21 mouse cellular contexts compared by ENCODE assay signal in the genomic region with DNA sequence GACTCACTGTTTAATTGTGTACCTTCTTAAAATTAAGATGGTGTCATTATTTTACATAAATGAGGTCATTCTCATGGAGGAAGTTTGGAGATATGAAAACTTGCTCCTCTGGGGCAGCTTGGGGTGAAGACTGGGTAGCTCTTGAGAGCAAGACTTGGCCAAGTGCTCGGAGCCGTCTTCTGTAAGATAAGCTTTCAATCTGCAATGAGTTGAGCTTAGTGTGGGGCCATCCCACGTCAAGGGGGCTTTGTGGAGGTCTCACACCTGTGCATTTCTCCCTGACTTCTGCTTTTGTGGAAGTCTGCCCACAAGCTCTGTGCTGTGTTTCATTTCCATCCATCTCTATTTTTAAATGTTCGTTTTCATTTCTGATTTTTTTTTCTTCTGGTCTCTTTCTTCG. TPM values are rescaled to one million over a fixed set of nuclear protein-coding genes. Genes with fewer than 3 reads are reported as not detected.
DNase-seq lines count a peak whose midpoint lies in the region; ATAC-seq and TF ChIP-seq lines count a peak whose summit lies in the region.
"Had no signal": no experiment of that assay in that cellular context is flagged by ENCODE, and none has a peak within 500 bp of the region (broad histone marks: within the 10 kb centered on the region; RNA-seq: fewer than 3 reads in every experiment).

No protein-coding gene starts in this region.

- no peaks in the 10 kb centered on the region for H3K9me3 ChIP-seq in midbrain, embryonic 14.5 days (ENCODE audit: control insufficient read depth, low read length)
- H3K9me3 ChIP-seq: embryonic facial prominence, embryonic 13.5 days; forebrain, embryonic 13.5 days; heart, embryonic 13.5 days; hindbrain, embryonic 15.5 days had no signal

- no peaks in the 10 kb centered on the region for H3K27me3 ChIP-seq in thymus, adult 2 months (ENCODE audit: control insufficient read depth, insufficient read depth, low read length)
- no peaks in the 10 kb centered on the region for H3K27me3 ChIP-seq in splenic B cell, adult 2 months (ENCODE audit: control insufficient read depth, insufficient read depth, low read length, poor library complexity, severe bottlenecking)
- no peaks in the 10 kb centered on the region for H3K27me3 ChIP-seq in midbrain, embryonic 14.5 days (ENCODE audit: control insufficient read depth, insufficient read depth, low read length)
- H3K27me3 ChIP-seq: embryonic facial prominence, embryonic 13.5 days; forebrain, embryonic 13.5 days; heart, embryonic 13.5 days; hindbrain, embryonic 15.5 days; Patski had no signal

- H3K9ac ChIP-seq in midbrain, embryonic 14.5 days (replicated peaks; ENCODE audit: low read length) = no peak overlapping the region
- H3K9ac ChIP-seq: embryonic facial prominence, embryonic 13.5 days; forebrain, embryonic 13.5 days; forebrain, postnatal 0 days; heart, embryonic 13.5 days; hindbrain, embryonic 15.5 days had no signal

- peak; percentile 19 for DNase-seq in thymus, adult 2 months
- DNase-seq in thymus, adult 18-20 months = no peak
- DNase-seq in splenic B cell, adult 2 months (ENCODE audit: low read depth, low spot score) = peak; percentile 32
- DNase-seq in thymus, postnatal 25 days = peak; percentile 30
- DNase-seq in urinary bladder, postnatal 10 days (ENCODE audit: low spot score) = no peak
- DNase-seq in midbrain, embryonic 14.5 days = no peak
- DNase-seq: adrenal gland, postnatal 14 days; cerebellum, adult 18-20 months; cerebellum, adult 9-11 months; cerebellum, postnatal 36 days; forebrain, postnatal 0 days; gastrocnemius, adult 2 months; gastrocnemius, postnatal 36 days; heart, adult 18-20 months; heart, postnatal 36 days had no signal

- TF ChIP-seq POLR2A in thymus, adult 2 months (IDR thresholded peaks at IDR 0.05; ENCODE audit: control insufficient read depth, extremely low read depth, insufficient read depth, low read length, poor library complexity) = no peak

- no peak overlapping the region for H3K4me2 ChIP-seq in midbrain, embryonic 14.5 days (ENCODE audit: low read length)
- H3K4me2 ChIP-seq: embryonic facial prominence, embryonic 13.5 days; forebrain, embryonic 13.5 days; heart, embryonic 13.5 days; hindbrain, embryonic 15.5 days had no signal

- WGBS in thymus, adult 2 months = 11% methylated on average over 5 of the region's 5 CpGs
- WGBS in midbrain, embryonic 14.5 days = 87% methylated on average over 5 of the region's 5 CpGs

- H3K36me3 ChIP-seq in thymus, adult 2 months (ENCODE audit: control insufficient read depth, insufficient read depth, low read length) = no peaks in the 10 kb centered on the region
- no peaks in the 10 kb centered on the region for H3K36me3 ChIP-seq in splenic B cell, adult 2 months (ENCODE audit: control insufficient read depth, insufficient read depth, low read length, poor library complexity, severe bottlenecking)
- no peaks in the 10 kb centered on the region for H3K36me3 ChIP-seq in midbrain, embryonic 14.5 days (ENCODE audit: control insufficient read depth, insufficient read depth, low read length)
- H3K36me3 ChIP-seq: embryonic facial prominence, embryonic 13.5 days; heart, embryonic 13.5 days; hindbrain, embryonic 15.5 days had no signal

- TF ChIP-seq CTCF in thymus, adult 2 months (IDR thresholded peaks at IDR 0.05; ENCODE audit: borderline replicate concordance, control insufficient read depth, extremely low read depth, insufficient read depth, low read length, poor library complexity) = no peak

- ATAC-seq in midbrain, embryonic 14.5 days (ENCODE audit: low FRiP score, low TSS enrichment) = no peak
- ATAC-seq: activated CD4-positive, CD25-positive, alpha-beta regulatory T cell, adult 4 months; forebrain, embryonic 13.5 days; Patski had no signal

- no peak overlapping the region for H3K4me3 ChIP-seq in thymus, adult 2 months (ENCODE audit: control insufficient read depth, insufficient read depth, low read length)
- H3K4me3 ChIP-seq in midbrain, embryonic 14.5 days (replicated peaks; ENCODE audit: low read depth, low read length) = no peak overlapping the region
- H3K4me3 ChIP-seq: embryonic facial prominence, embryonic 13.5 days; forebrain, embryonic 13.5 days; gastrocnemius, adult 2 months; heart, embryonic 13.5 days; hindbrain, embryonic 15.5 days had no signal

- peaks cover 21% of the 10 kb centered on the region for H3K4me1 ChIP-seq in thymus, adult 2 months (replicated peaks; ENCODE audit: control insufficient read depth, insufficient read depth, low read length)
- 0 out of 2 replicates have a peak, but pooled peaks cover 4% of the 10 kb centered on the region for H3K4me1 ChIP-seq in midbrain, embryonic 14.5 days (ENCODE audit: control insufficient read depth, insufficient read depth, low read length)

- H3K27ac ChIP-seq in thymus, adult 2 months (ENCODE audit: control insufficient read depth, insufficient read depth, low read length) = no peak overlapping the region
- no peak overlapping the region for H3K27ac ChIP-seq in midbrain, embryonic 14.5 days (replicated peaks; ENCODE audit: low read depth, low read length)
- H3K27ac ChIP-seq: embryonic facial prominence, embryonic 13.5 days; forebrain, embryonic 13.5 days; gastrocnemius, adult 2 months; heart, embryonic 13.5 days; hindbrain, embryonic 15.5 days had no signal

RNA-seq across cellular contexts. Expression of a gene that starts 54.9 kb away (rescaled TPM):
- 401 and 416 TPM in 2 replicates for polyA plus RNA-seq in thymus, adult 2 months (2012; rRNA removed)
- polyA plus RNA-seq in midbrain, embryonic 14.5 days (2014; fragmentation: Nextera tagmentation; extraction: Ambion mirVana) = 68.5 and 93.6 TPM in 2 replicates

Comparison
In these comparisons a context has a peak if more than half of its experiments do, and no peak if none do; other contexts are left out.
1. DNase-seq: peak in thymus, adult 2 months (single experiment), splenic B cell, adult 2 months (single experiment) and thymus, postnatal 25 days (single experiment); none in thymus, adult 18-20 months (0 of 2), urinary bladder, postnatal 10 days (single experiment) and midbrain, embryonic 14.5 days (single experiment).